Mouse (Mus musculus): Measurements from ENCODE around the gene Ing4.

- TF ChIP-seq CTCF (IDR thresholded peaks at IDR 0.05; ENCODE audit: extremely low read depth, insufficient read depth, insufficient read length, insufficient replicate concordance), result no peak
- TF ChIP-seq POLR2A (IDR thresholded peaks at IDR 0.05; ENCODE audit: low read depth, low read length), result no peak
Observed at GRCm38 (mm10) chr6:125096279-125096596, 56.7 kb downstream of the Ing4 start.

Measured in spleen, adult 2 months (tissue).